Mouse (Mus musculus) A20 (cell line): ENCODE data around the gene Laptm5.
A peak's percentile ranks its signal among the peaks of the same experiment; 100 is the strongest.

Experiments used
- DNase-seq: peaks from one replicate; pipeline ENCODE4 v3.0.0-alpha.2; 2011; ENCODE audit warnings: low read depth, low spot score

Laptm5 gene

DNA sequence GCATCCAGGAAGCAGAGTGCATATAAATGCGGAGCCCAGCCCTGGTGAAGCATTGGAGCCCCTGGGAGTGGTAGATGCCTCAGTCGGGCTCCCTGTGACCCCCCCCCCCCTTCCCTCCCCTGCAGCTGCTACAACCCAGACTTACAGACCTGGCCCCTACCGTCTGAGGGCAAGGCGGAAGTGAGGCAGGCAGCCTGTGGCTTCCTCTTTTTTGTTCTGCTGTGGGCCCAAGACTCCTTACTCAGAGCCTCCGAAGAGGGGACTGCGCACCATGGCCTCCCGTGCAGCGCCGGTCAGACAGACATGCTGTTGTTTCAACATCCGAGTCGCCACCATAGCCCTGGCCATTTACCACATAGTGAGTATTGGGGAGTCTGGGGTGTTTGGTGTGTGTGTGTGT lies at the start of gene Laptm5:
Laptm5 (plus strand) TSS at position 49 of the 400 bp plus-strand sequence.
- DNase-seq = peak; percentile 92

DNA sequence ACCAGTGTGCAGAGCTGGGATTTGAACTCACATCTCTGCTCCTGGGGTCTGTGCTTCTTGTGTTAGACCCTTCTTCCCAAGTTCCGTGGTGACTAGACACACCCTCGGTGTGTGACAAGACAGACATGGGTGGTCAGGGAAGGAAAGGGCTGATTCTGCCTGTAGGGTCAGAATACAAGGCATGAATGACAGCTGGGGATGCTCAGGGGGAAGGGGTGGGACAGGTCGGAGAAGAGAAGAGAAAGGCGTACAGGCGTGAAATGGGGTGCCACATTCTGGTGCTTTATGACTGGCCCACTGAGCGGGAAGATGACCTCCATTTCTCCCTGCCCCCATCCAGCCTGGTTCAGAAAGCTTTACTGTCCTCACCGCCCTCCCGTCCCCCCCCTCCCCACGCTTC lies 47.5 kb upstream of the Laptm5 start:
- DNase-seq = no peak

DNA sequence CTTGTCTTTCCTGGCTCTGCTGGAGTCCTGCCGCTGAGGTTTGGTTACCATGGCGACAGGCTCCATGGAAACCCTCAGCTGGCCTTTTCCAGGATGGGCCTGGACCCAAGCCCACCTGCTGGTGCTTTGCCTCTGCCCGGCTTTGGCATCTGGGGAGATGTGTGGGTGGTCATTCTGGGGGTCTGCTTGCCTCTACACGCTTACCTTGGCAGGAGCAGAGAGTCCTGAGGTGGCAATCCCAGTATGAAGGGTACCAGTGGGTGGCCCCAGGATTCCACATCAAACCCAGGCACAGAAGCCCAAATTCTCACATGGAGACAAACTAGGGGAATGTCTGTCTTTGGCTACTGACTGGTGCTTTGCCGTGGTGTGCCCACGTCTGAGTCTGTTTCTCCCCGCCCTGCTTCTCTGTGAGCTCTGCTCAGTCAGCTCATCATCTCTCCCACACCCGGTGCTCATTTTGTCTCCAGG lies 47.0 kb upstream of the Laptm5 start:
- no peak for DNase-seq

DNA sequence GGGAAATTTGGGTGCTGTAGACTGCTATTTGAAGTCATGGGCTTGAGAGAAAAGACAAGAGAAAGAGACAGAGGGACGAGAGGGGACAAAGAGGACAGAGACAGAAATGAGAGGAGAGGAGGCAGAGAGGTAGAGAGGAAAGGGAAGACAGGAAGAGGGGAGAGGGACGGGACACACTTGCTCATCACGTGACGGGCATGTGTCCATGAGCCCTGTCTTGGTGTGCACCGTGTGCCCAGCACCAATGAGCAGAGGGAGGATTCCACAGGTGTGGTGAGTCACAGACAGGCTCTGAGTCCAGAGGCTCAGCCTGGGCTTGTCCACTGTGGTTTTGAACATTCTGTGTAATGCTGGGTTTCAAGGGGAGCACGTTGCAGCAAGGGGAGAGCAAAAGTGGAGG lies 45.0 kb upstream of the Laptm5 start:
- no peak for DNase-seq

DNA sequence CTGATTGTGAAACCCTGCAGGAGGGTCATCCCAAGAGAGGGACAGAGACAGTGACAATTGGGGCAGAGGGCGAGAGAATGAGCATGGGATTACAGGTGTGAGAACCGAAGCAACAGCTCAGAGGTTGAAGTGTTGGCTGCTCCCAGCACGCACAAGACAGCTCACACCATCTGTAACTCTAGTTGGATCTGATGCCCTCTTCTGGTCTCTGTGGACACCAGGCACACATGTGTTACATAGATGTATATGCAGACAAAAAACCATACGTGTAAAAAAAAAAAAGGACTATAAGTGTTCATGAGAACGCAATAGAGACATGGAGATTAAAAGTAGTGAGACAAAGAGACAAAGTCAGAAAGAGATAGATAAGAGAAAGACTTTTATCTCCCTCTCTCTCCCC lies 44.1 kb upstream of the Laptm5 start:
- DNase-seq = no peak

DNA sequence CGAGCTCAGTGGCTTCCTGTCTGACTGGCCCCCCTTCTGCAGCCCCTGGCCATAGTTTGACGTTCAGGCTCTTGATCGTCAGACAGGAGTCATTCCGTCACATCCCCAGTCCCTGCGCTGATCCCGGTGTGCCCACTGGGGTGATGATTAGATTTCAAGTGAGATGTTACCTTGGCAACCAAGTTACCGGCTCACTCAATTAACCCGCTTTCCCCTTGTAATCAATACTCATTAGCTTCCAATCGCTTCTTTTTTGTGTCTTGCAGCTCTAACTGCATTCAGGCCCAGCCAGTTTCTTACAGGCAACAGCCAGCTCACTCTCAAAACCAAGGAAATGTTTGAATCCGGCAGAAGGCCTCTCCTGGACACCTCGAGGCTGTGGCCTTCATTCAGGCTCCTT lies 40.5 kb upstream of the Laptm5 start:
- DNase-seq = no peak

DNA sequence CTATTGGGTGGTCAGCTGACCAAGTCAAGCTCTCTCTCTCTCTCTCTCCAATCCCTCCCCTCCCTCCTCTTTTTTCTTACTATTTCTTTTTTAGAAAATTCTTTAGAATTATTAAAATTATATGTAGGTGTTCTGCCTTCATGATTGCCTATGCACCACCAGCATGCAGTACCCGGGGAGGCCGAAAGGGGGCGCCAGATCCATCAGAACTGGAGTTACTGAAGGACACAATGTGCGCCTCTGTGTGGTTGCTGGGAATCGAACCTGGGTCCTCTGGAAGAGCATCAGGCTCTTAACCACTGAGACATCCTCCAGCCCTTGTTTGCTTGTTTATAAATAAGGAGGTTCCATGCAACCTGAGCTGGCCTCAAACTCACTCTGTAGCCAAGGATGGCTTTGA lies 39.5 kb upstream of the Laptm5 start:
- DNase-seq = peak; percentile 27

DNA sequence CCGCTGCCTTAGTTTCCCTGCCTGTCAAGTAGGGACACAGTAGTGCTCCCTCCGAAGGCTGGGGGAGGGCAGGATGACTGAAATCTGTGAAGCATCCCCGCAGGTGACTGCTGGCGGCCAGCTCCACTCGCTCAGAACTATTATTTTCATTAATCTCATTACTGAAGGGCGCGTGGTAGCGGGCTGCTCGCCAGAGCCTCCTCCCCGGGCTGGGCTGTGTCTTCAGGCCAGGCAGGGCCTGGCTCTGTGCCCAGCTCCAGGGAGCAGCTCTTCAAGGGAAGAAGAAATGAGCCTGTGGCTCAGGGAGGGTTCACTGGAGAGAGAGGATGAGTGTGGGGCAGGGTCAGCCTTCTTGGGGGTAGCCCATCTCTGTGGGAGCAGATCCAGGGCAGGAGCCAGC lies 38.3 kb upstream of the Laptm5 start:
- no peak for DNase-seq

DNA sequence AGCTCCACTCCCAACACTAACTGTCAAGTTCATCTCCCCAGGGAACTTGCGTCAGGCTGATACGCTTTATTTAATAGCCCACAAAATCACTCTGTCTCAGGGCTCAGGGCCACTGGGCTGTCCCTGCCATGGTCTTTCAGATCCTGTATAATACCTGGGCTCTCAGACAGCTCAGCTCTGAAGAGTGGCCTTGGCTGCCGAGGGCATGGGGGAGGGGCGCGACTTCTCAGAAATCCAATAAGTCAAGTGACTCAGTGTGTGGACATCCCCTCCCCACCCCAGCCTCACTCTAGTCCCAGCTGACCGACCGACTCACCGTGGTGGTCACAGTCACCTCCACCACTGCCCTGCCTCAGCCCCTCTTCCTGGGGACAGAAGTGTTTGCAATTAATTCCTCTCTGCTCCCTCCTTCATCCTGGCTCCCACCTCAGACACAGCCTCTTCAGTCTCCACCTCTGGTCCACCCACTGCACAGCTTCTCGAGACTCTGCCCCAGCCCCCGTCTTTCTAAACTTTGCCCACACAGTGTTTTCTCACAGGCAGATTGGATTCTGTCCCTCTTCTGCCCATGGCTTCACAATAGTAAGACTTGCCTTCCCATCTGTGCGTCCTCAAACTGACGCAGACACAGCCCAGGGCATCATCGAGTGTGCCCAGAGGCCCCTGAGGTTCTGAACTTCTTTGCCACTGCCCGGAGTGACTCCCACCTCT lies 36.8 kb upstream of the Laptm5 start:
- DNase-seq = no peak

DNA sequence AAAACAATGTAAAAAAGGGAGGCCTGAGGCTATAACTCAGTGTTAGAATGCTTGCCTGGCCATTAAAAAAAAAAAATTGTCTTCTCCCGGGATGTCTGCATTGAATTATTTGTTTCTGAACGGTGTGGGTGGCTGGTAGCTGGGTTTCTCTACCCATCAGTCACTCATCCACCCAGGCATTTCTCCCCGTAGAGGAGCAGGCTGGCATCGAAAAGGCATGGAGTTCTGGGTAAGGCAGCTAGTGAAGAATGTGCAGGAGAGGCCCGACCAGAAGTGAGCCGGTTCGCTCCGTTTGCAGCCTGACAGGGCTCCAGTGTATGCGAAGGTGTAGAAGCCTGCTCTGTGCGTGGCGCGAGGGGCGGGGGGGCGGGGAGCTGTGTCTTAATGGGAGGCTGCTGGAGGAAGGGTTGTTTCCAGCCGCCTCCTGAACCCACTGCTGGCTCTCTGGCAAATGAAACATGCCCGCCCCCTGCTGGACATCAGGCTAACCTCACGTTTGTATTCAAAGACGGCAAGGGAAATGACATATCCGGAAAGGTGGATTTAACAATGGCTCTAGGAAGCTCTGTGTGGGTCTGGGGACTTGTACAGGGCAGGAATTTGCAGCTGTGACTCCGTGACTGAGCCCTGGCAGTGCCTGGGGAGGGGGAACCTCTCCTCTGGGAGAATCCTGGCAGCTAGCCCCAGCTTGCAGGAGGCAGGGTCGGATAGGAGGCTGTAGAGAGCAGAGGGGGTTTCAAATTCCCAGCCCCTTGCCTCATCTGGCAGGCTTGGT lies 34.5 kb upstream of the Laptm5 start:
- peak; percentile 68 for DNase-seq

DNA sequence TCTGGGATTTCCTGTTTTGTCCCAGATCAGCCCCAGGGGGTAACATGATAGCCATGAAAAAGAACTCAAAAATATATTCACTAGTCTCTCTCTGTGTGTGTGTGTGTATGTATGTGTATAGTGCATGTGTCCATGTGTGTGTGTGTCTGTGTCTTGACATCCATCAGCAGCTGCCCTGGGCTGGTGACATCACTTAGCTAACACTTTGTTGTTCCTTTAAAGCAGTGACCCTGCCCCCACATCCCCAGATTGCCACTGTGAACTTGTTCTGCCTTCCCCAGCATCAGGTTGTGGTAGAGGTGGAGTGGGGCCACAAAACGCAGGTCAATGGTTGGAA lies 33.9 kb upstream of the Laptm5 start:
- DNase-seq = no peak

DNA sequence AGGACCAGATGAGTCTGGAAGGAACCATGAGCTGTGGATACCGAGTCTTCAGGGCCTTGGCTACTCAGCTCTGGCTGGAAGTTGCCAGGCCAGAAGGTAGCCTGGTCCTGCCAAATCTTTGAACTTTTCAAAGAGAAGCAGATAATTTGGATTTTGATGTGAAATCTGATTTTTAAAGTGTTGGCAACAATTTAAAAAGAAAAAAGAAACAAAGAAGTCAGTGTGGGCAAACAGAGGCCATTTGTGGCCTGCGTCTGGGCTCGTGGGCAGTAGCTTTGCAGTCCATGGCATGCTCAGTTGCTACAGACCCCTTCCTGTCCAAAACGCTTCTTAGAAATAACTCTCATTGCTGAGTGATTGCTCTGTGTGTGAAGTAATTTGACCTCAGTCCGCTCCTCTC lies 31.6 kb upstream of the Laptm5 start:
- no peak for DNase-seq

DNA sequence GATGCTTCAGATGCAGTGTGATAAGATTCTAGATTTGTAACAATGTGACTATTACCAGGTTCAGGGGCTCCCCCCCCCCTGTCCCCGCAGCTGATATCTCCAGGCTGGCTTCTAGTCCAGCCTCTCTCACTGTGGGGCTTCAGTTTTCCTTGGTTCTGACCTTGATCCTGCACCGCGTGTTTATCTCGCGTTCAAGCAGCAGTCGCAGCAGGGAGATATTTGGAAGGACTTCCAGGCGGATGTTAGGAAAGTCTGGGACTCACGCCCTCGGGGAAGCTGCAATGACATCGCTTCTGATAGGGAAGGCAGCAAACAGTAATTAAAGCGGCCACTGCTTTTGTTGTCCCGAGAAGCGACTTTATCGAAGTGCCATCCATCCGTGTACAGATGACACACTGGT lies 30.2 kb upstream of the Laptm5 start:
- DNase-seq = no peak

DNA sequence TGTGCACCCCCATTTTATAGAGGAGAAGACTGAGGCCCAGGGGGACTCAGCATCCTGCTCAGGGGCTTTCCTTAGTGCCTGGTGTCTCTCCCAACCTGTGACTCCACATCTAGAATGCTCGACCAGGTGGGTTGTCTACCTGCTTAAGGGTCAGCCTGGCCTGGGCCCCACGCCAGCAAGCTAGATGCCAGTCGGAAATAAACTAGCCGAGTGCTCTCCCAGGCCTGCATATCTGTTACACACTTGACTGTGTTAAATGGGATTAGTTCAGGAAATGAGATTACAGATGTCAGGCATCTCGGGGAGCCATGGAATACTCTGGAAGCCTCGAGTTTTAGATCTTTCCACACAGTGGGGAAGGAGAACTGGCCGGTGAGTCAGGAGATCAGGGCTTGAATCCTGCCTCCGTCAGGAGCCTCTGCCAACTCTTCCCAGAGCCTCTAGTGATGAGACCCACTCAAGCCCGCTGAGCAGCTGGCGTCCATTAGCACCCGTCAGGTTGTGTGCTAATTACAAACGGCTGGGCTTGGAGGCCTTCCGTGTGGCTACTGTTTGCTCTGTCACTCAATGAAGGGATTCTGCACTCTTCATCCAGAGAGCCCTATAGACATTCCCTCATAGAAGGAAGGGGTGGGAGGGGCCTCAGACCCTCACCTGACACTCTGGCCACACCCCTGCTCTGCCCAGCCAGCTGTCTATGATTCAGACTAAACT lies 28.9 kb upstream of the Laptm5 start:
- no peak for DNase-seq

DNA sequence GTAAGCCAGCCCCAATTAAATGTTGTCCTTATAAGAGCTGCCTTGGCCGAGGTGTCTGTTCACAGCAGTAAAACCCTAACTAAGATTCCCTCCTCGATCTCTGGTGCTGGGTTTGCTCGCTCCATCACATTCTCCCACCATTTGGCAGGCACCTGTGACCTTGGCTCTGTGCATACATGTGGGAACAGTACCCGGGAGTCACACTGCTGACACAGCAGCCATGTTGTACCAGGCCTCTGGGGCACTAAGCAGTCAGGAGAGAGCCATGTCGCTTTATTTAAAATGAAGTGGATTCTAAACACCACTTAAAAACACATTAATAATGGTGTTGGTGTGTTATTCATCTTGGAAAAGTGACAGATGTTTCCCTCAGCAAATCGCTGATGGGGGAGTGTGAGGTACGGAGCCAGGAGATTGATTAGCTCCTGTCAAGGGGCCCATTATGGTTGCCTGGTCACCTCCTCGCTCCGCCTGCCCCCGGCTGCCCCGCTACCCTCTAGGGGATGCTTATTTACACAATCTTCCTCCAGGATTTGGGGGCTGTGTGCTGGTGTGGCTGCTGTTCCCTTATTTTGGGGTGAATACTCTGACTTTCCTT lies 25.7 kb upstream of the Laptm5 start:
- no peak for DNase-seq

DNA sequence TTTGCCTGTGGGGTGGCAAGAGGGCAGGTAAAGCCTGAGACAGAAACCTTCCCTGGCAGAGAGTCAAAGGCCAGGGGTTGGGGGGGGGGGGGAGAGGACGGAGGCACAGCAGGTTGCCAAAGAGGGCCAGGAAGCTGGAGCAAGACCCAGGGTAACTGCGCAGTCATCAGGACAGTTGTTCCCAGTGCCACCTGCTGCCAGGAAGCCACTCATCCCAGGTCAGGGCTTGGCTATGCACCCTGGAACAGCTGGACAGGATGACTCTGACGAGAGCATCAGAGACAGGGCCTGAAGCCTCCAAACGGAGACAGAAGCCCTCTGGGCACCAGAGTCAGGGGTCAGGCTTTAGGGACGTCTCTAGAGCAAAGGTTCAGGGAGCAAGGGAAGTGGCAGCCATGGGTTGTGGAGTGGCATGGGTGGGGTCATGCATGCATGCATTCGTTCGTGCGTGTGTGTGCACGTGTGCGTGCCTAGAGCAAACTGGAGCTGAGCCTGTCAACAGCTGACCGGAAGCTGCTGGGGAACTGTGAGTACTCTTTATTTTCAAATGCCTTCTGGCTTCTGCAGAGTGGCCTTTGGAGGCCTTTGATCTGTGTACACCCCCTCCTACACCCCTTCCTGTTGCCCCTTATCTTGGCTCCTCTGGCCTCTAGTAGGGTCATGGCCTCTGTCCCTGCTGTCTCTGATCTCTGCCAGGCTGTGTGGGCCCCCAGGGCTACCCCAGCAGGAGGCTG lies 23.0 kb upstream of the Laptm5 start:
- no peak for DNase-seq

DNA sequence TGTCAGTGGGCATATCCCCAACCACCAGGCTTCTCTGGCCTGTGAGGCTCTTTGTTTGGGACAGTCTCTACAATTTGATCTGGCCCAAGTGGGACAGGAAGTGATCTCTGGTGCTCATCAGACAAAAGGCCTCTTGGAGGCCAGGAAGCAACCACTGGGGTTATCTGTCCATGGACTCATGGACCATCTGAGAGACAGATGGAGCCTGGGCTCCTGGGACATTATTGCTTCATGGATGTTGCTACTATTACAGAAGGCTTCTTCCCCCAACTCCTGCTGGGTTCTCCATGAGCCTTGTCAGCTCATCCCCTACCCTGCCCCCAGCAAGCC lies 22.4 kb upstream of the Laptm5 start:
- no peak for DNase-seq

DNA sequence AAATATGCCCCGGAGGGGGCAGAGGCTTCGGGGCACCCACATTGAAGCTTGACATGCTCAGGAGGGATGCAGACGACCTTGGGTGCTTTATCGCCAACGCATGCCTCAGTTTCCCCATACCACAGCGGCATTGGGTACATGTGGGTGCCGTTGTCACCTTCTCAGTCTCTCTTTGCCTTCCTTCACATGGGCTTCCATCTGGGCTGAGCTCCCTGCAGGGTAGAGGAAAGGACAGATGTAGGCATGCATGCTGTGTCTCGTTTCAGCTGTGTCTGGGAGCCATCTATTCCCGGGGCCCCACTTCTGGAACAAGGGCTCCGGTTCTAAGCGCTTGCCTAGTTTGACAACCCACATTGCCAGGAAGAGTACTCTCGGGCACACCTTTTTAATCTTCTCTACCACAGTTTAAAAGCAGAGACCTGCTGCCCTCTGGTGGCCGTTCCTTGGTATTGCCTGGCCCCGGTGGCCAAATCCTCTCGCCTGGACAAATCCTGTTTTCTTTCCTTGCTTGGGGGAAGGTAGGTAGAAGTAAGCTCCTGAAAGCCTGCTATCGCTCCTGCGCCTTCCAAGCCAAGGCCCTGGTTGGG lies 20.8 kb upstream of the Laptm5 start:
- peak; percentile 60 for DNase-seq

DNA sequence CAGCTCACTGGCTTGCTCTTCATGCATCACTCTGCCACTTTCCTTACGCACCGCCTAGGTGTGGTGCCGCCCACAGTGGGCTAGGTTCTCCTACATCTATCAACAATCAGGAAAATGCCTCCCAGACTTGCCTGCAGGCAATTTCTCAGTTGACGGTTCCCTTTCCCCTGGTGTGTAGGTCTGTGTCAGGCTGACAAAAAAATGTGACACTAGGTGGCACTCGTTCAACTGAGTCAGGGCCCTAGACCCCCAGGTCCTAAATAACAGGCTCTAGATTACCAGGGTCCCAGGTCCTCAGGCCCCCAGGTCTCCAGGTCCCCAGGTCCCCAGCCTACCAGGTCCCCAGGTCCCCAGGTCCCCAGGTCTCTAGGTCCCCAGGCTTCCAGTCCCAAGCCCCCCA lies 19.2 kb upstream of the Laptm5 start:
- DNase-seq = peak; percentile 35

DNA sequence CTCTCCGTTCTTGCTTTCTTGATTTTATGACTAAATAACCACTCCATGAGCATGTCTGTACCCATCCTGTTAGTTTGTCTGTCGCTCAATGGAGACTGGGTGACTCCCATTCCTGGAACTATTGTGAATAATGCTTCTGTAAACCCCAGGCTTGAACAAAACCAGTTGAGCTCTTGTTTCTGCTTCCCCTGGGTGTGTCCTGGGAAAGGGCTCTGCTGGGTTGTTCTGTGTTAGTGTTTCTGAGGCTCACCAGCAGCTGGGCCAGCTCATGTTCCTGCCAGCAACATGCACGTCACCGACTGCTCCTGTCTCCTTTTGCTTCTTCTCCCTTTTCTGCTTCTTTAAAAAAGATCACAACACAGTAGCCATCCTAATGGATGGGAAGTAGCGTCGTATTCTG lies 17.2 kb upstream of the Laptm5 start:
- DNase-seq = no peak

DNA sequence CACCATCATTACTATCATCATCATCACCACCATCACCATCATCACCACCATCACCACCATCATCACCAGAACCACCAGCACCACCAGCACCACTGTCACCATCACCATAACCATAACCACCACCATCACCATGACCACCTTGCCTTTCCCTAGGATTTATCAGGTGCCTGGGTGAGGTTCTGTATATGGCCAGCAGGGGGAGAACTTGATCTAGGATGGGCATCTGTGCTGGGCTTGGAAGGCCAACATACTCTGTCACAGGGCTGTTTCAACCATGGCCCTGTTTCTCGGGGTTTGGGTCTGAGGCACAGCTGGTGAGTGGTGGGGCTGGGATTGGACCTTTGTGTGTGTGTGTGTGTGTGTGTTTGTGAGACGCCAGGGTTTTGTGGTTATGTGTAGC lies 16.6 kb upstream of the Laptm5 start:
- DNase-seq = peak; percentile 72
